ENCODE assay signal across 18 mouse cellular contexts in the genomic region with DNA sequence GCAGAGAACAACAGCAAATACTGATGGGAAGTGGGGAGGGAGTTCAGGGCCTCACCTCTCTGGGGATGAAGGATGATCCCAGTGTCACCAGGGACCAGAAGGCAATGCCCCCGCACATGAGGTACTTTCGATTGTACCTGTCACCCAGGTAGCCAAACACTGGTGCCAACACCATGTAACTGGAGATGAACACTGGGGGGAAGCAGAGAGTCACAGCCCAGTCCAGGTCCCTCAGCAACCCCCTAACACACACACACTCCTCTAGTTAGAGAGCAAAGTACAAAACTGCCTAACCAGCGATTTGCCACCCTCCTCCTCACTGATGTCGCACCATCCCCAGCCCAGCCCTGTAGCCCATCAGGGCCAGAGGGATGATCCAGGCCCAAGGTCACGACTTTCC. TPM values are rescaled to one million over a fixed set of nuclear protein-coding genes. Genes with fewer than 3 reads are reported as not detected.
A peak's percentile ranks its signal among the peaks of the same experiment; 100 is the strongest.
DNase-seq lines count a peak whose midpoint lies in the region; ATAC-seq and TF ChIP-seq lines count a peak whose summit lies in the region.
"Had no signal": no experiment of that assay in that cellular context is flagged by ENCODE, and none has a peak within 500 bp of the region (broad histone marks: within the 10 kb centered on the region; RNA-seq: fewer than 3 reads in every experiment).

No protein-coding gene starts in this region.

- no peak for ATAC-seq in megakaryocyte, adult 5-6 weeks (ENCODE audit: poor library complexity, severe bottlenecking)
- ATAC-seq in liver, embryonic 15.5 days (ENCODE audit: insufficient read depth): no peak
- ATAC-seq: forebrain, embryonic 13.5 days; Patski had no signal

- H3K4me3 ChIP-seq in kidney, adult 2 months (ENCODE audit: insufficient read depth, low read depth, low read length): no peak overlapping the region
- H3K4me3 ChIP-seq in megakaryocyte, embryonic 14.5 days (replicated peaks): peak overlapping the region; percentile 100
- H3K4me3 ChIP-seq in liver, embryonic 15.5 days (replicated peaks): no peak overlapping the region
- H3K4me3 ChIP-seq: embryonic facial prominence, embryonic 15.5 days; forebrain, embryonic 13.5 days had no signal

- H3K36me3 ChIP-seq in kidney, adult 2 months (ENCODE audit: control insufficient read depth, insufficient read depth, low read length): peaks cover 1% of the 10 kb centered on the region; the same call in 1 of the 2 replicates
- peaks cover 64% of the 10 kb centered on the region for H3K36me3 ChIP-seq in megakaryocyte, embryonic 14.5 days (replicated peaks; ENCODE audit: low read length)
- peaks cover 38% of the 10 kb centered on the region for H3K36me3 ChIP-seq in liver, embryonic 15.5 days (replicated peaks)

- no peaks in the 10 kb centered on the region for H3K27me3 ChIP-seq in kidney, adult 2 months (replicated peaks; ENCODE audit: control insufficient read depth, insufficient read depth, low read length)
- H3K27me3 ChIP-seq in megakaryocyte, embryonic 14.5 days (replicated peaks): peaks cover 2% of the 10 kb centered on the region
- H3K27me3 ChIP-seq in liver, embryonic 15.5 days: no peaks in the 10 kb centered on the region
- H3K27me3 ChIP-seq: embryonic facial prominence, embryonic 15.5 days; forebrain, embryonic 13.5 days; Patski had no signal

- peak; percentile 42; the same call in 1 of the 2 replicates for TF ChIP-seq CTCF in kidney, adult 2 months (conservative IDR thresholded peaks at IDR 0.05; ENCODE audit: insufficient read depth, insufficient read length, low read depth, low read length)

- no peak for TF ChIP-seq POLR2A in kidney, adult 2 months (IDR thresholded peaks at IDR 0.05; ENCODE audit: low read depth, low read length)

- no peaks in the 10 kb centered on the region for H3K9me3 ChIP-seq in megakaryocyte, embryonic 14.5 days
- H3K9me3 ChIP-seq in liver, embryonic 15.5 days (replicated peaks): no peaks in the 10 kb centered on the region
- H3K9me3 ChIP-seq: embryonic facial prominence, embryonic 15.5 days; forebrain, embryonic 13.5 days had no signal

- H3K9ac ChIP-seq in liver, embryonic 15.5 days: no peak overlapping the region
- H3K9ac ChIP-seq: embryonic facial prominence, embryonic 15.5 days; forebrain, embryonic 13.5 days had no signal

- peak; percentile 11 for DNase-seq in kidney, adult 2 months
- DNase-seq in kidney, adult 11 months: no peak
- DNase-seq in R1 (ENCODE audit: low read depth, low spot score): peak; percentile 40
- no peak for DNase-seq in cerebellum, postnatal 14 days
- DNase-seq in adipocyte (ENCODE audit: low spot score): no peak
- DNase-seq: cerebellum, adult 2 months; heart, adult 18-20 months; heart, postnatal 14 days; retina, postnatal 1 day; thymus, postnatal 25 days had no signal

- H3K4me2 ChIP-seq in liver, embryonic 15.5 days: peak overlapping the region; percentile 3; the same call in 1 of the 2 replicates
- H3K4me2 ChIP-seq: embryonic facial prominence, embryonic 15.5 days; forebrain, embryonic 13.5 days had no signal

- WGBS in kidney, adult 2 months: 56% methylated on average over 5 of the region's 5 CpGs
- WGBS in liver, embryonic 15.5 days (ENCODE audit: insufficient replicate concordance): 62% methylated on average over 5 of the region's 5 CpGs

- peaks cover 12% of the 10 kb centered on the region; the same call in 1 of the 2 replicates for H3K4me1 ChIP-seq in kidney, adult 2 months (ENCODE audit: control insufficient read depth, insufficient read depth, low read length)
- H3K4me1 ChIP-seq in megakaryocyte, embryonic 14.5 days: peaks cover 75% of the 10 kb centered on the region
- H3K4me1 ChIP-seq in liver, embryonic 15.5 days (replicated peaks): peaks cover 37% of the 10 kb centered on the region

- no peak overlapping the region for H3K27ac ChIP-seq in kidney, adult 2 months (ENCODE audit: insufficient read depth, low read depth, low read length)
- no peak overlapping the region for H3K27ac ChIP-seq in liver, embryonic 15.5 days (replicated peaks)
- H3K27ac ChIP-seq: embryonic facial prominence, embryonic 15.5 days; forebrain, embryonic 13.5 days had no signal

RNA-seq across cellular contexts. Expression of gene Spns1, which starts 2.2 kb away (rescaled TPM):
- 102 and 168 TPM in 2 replicates for polyA plus RNA-seq in kidney, adult 2 months (2012; rRNA removed)
- 74.6 and 153 TPM in 2 replicates for polyA plus RNA-seq in megakaryocyte, embryonic 14.5 days (2012; ENCODE audit: insufficient read depth, low replicate concordance)
- total RNA-seq in megakaryocyte, adult 5-6 weeks (2015): 7.9 and 11.5 TPM in 2 replicates
- 6.8 and 10.6 TPM in 2 replicates for total RNA-seq in megakaryocyte, adult 5-6 weeks (2017)
- 17.7 and 20.6 TPM in 2 replicates for polyA plus RNA-seq in liver, embryonic 15.5 days (2015; fragmentation: Nextera tagmentation; extraction: Ambion mirVana)

RNA-seq across cellular contexts. Expression of gene Lat, which starts 5.6 kb away (rescaled TPM):
- polyA plus RNA-seq in kidney, adult 2 months (2012; rRNA removed): 1.9 and 11.8 TPM in 2 replicates
- 715 and 927 TPM in 2 replicates for polyA plus RNA-seq in megakaryocyte, embryonic 14.5 days (2012; ENCODE audit: insufficient read depth, low replicate concordance)
- total RNA-seq in megakaryocyte, adult 5-6 weeks (2015): 3.2 and 7.3 TPM in 2 replicates
- total RNA-seq in megakaryocyte, adult 5-6 weeks (2017): 3.3 and 6.3 TPM in 2 replicates
- polyA plus RNA-seq in liver, embryonic 15.5 days (2015; fragmentation: Nextera tagmentation; extraction: Ambion mirVana): 5.7 and 7.0 TPM in 2 replicates

RNA-seq across cellular contexts. Expression of gene Nfatc2ip, which starts 21.5 kb away (rescaled TPM):
- polyA plus RNA-seq in kidney, adult 2 months (2012; rRNA removed): 3.5 and 3.9 TPM in 2 replicates
- polyA plus RNA-seq in megakaryocyte, embryonic 14.5 days (2012; ENCODE audit: insufficient read depth, low replicate concordance): 0.79 TPM in 1 of 2 replicates, not detected in the other
- total RNA-seq in megakaryocyte, adult 5-6 weeks (2015): 10.1 and 11.7 TPM in 2 replicates
- 13.9 and 16.6 TPM in 2 replicates for total RNA-seq in megakaryocyte, adult 5-6 weeks (2017)
- 2.0 and 2.9 TPM in 2 replicates for polyA plus RNA-seq in liver, embryonic 15.5 days (2015; fragmentation: Nextera tagmentation; extraction: Ambion mirVana)

RNA-seq across cellular contexts. Expression of gene Cd19, which starts 39.7 kb away (rescaled TPM):
- 0.48 and 8.4 TPM in 2 replicates for polyA plus RNA-seq in kidney, adult 2 months (2012; rRNA removed)
- not detected in 2 replicates for polyA plus RNA-seq in megakaryocyte, embryonic 14.5 days (2012; ENCODE audit: insufficient read depth, low replicate concordance)
- 0.20 and 1.1 TPM in 2 replicates for total RNA-seq in megakaryocyte, adult 5-6 weeks (2015)
- 0.24 TPM in 1 of 2 replicates, not detected in the other for total RNA-seq in megakaryocyte, adult 5-6 weeks (2017)
- polyA plus RNA-seq in liver, embryonic 15.5 days (2015; fragmentation: Nextera tagmentation; extraction: Ambion mirVana): 2.3 and 3.1 TPM in 2 replicates
- total RNA-seq: left cerebral cortex, postnatal 25 days had no signal
- polyA plus RNA-seq: forebrain, embryonic 13.5 days; neural tube, embryonic 14.5 days; Patski had no signal

RNA-seq across cellular contexts. Expression of gene Rabep2, which starts 53.5 kb away (rescaled TPM):
- polyA plus RNA-seq in kidney, adult 2 months (2012; rRNA removed): 24.7 and 25.7 TPM in 2 replicates
- 97.9 and 143 TPM in 2 replicates for polyA plus RNA-seq in megakaryocyte, embryonic 14.5 days (2012; ENCODE audit: insufficient read depth, low replicate concordance)
- total RNA-seq in megakaryocyte, adult 5-6 weeks (2015): 6.7 and 6.8 TPM in 2 replicates
- 21.4 and 25.0 TPM in 2 replicates for total RNA-seq in megakaryocyte, adult 5-6 weeks (2017)
- polyA plus RNA-seq in liver, embryonic 15.5 days (2015; fragmentation: Nextera tagmentation; extraction: Ambion mirVana): 6.3 TPM in 2 replicates

Comparison
In these comparisons a context has a peak if more than half of its experiments do, and no peak if none do; other contexts are left out.
1. DNase-seq: peak in kidney, adult 2 months (single experiment) and R1 (single experiment); none in kidney, adult 11 months (single experiment), cerebellum, postnatal 14 days (0 of 2) and adipocyte (single experiment).
2. RNA of gene Lat, which starts 5.6 kb away (polyA plus RNA-seq): 715 to 927 TPM in megakaryocyte, embryonic 14.5 days; 1.9 to 11.8 TPM in kidney, adult 2 months and 5.7 to 7.0 TPM in liver, embryonic 15.5 days; every median in the first group is over 10 times any median in the second.